Mouse (Mus musculus) layer of hippocampus, postnatal 10 days (tissue): ENCODE data around the gene Cptp. TPM values are rescaled to one million over a fixed set of nuclear protein-coding genes. Genes with fewer than 3 reads are reported as not detected.

Source experiments
- DNase-seq, 2 experiments: peaks; one replicate each; pipeline ENCODE4 v3.0.0; 2021; ENCODE audit warnings: low spot score in 2 of 2
- total RNA-seq, 2 experiments: library from RNA; stranded (reverse); gene quantifications; 2 replicates each; pipeline ENCODE4 v1.2.3; 2021

Gene Cptp
- total RNA-seq, 2 experiments from 2014 or later: 28.1 to 32.2 TPM

- peak in 1 of 2 experiments; percentile 2 for DNase-seq
Measured at GRCm38 (mm10) chr4:155889316-155889715, 20.1 kb upstream of the Cptp start.

GRCm38 (mm10) chr4:155888181-155888580, 18.9 kb upstream of the Cptp start:
- peak in 1 of 2 experiments; percentile 3 for DNase-seq

- peak in 1 of 2 experiments; percentile 3 for DNase-seq
Measured at GRCm38 (mm10) chr4:155887674-155888073, 18.4 kb upstream of the Cptp start.

GRCm38 (mm10) chr4:155886330-155886729, 17.1 kb upstream of the Cptp start:
- peak in 1 of 2 experiments; percentile 2 for DNase-seq

- no peak for DNase-seq
Measured at GRCm38 (mm10) chr4:155883587-155883986, 14.3 kb upstream of the Cptp start.

GRCm38 (mm10) chr4:155871404-155871803, 2.2 kb upstream of the Cptp start:
- DNase-seq: no peak

- no peak for DNase-seq
Measured at GRCm38 (mm10) chr4:155868614-155869298, 484 bp downstream of the Cptp start.

- peak in 1 of 2 experiments; percentile 5 for DNase-seq
Measured at GRCm38 (mm10) chr4:155863001-155863400, 6.2 kb downstream of the Cptp start, which contains the start of gene Tas1r3. Gene Tas1r3 (minus strand): TSS chr4:155863362.

- no peak for DNase-seq
Measured at GRCm38 (mm10) chr4:155861787-155862186, 7.5 kb downstream of the Cptp start.

GRCm38 (mm10) chr4:155859318-155859717, 9.9 kb downstream of the Cptp start:
- DNase-seq: peak in 1 of 2 experiments; percentile 42

- DNase-seq: no peak
Measured at GRCm38 (mm10) chr4:155856881-155857280, 12.4 kb downstream of the Cptp start.

GRCm38 (mm10) chr4:155856071-155856470, 13.2 kb downstream of the Cptp start:
- DNase-seq: no peak

- DNase-seq: no peak
Measured at GRCm38 (mm10) chr4:155854991-155855390, 14.2 kb downstream of the Cptp start.

- no peak for DNase-seq
Measured at GRCm38 (mm10) chr4:155853421-155853820, 15.8 kb downstream of the Cptp start.

GRCm38 (mm10) chr4:155851951-155852411, 17.3 kb downstream of the Cptp start:
- DNase-seq: no peak

- no peak for DNase-seq
Measured at GRCm38 (mm10) chr4:155851368-155851767, 17.9 kb downstream of the Cptp start.

- DNase-seq: no peak
Measured at GRCm38 (mm10) chr4:155849792-155850451, 19.3 kb downstream of the Cptp start.

GRCm38 (mm10) chr4:155849391-155849790, 19.8 kb downstream of the Cptp start:
- no peak for DNase-seq

- DNase-seq: no peak
Measured at GRCm38 (mm10) chr4:155848434-155849095, 20.7 kb downstream of the Cptp start.

GRCm38 (mm10) chr4:155847591-155848352, 21.5 kb downstream of the Cptp start:
- peak in 1 of 2 experiments; percentile 36 for DNase-seq
